Mouse (Mus musculus) midbrain, embryonic 11.5 days (tissue): ENCODE results near the gene Ica1. TPM values are rescaled to one million over a fixed set of nuclear protein-coding genes. Genes with fewer than 3 reads are reported as not detected.

Source experiments
- ATAC-seq: fragments of 200-750 bp; cut with Nextera tagmentation; 2 replicates; pipeline ENCODE4 v1.8.0; 2017; ENCODE audit warnings: moderate TSS enrichment, moderate library complexity; ENCODE audit not compliant: low FRiP score
- DNase-seq: peaks from one replicate; pipeline ENCODE4 v3.0.0; 2015; ENCODE audit warnings: low spot score; ENCODE audit errors: missing footprints
- H3K27ac ChIP-seq: fragments of 300-500 bp; sonication (generic); 2 replicates; pipeline ENCODE4 v1.5.1; 2014; ENCODE audit warnings: low read depth, low read length
- H3K27me3 ChIP-seq: fragments of 300-500 bp; sonication (generic); 2 replicates; pipeline ENCODE4 v1.6.1; 2014; ENCODE audit warnings: mild to moderate bottlenecking, low read length, moderate library complexity, mixed read lengths; ENCODE audit not compliant: control insufficient read depth, insufficient read depth
- H3K36me3 ChIP-seq: fragments of 300-500 bp; sonication (generic); 2 replicates; pipeline ENCODE4 v1.6.1; 2014; ENCODE audit warnings: mild to moderate bottlenecking, low read length, moderate library complexity, mixed read lengths; ENCODE audit not compliant: control insufficient read depth, insufficient read depth
- H3K4me1 ChIP-seq: fragments of 300-500 bp; sonication (generic); 2 replicates; pipeline ENCODE4 v1.6.1; 2014; ENCODE audit warnings: low read length; ENCODE audit not compliant: control insufficient read depth, insufficient read depth
- H3K4me2 ChIP-seq: fragments of 300-500 bp; sonication (generic); 2 replicates; pipeline ENCODE4 v1.6.1; 2014; ENCODE audit warnings: mild to moderate bottlenecking, moderate library complexity
- H3K4me3 ChIP-seq: fragments of 300-500 bp; sonication (generic); 2 replicates; pipeline ENCODE4 v1.5.1; 2014; ENCODE audit warnings: low read depth, low read length
- H3K9ac ChIP-seq: fragments of 300-500 bp; sonication (generic); 2 replicates; pipeline ENCODE4 v1.6.1; 2014; ENCODE audit warnings: low read length
- H3K9me3 ChIP-seq: fragments of 300-500 bp; sonication (generic); 2 replicates; pipeline ENCODE4 v1.6.1; 2016; ENCODE audit warnings: low read length; ENCODE audit not compliant: control insufficient read depth
- WGBS: fragments of 180-500 bp; shearing (Covaris S2); extraction: QIAGEN DNeasy Blood & Tissue Kit; methylation state at CpG from one replicate; pipeline ENCODE4 v1.1.7; 2014; 5-methylcytosine and 5-hydroxymethylcytosine counted together
- polyA plus RNA-seq: library from polyadenylated mRNA; unstranded; fragments of >200 nt; fragmentation: Nextera tagmentation; extraction: Ambion mirVana; gene quantifications from 2 replicates; pipeline ENCODE4 v1.2.1, GENCODE M21; 2014

The Ica1 gene
- polyA plus RNA-seq, 1 experiment from 2014 or later: 15.9 TPM

- WGBS: 66% methylated on average over 10 of the region's 10 CpGs
- Histone ChIP-seq H3K9ac (no peak overlapping the region), H3K9me3 (no peaks in the 10 kb centered on the region), H3K36me3 (no peaks in the 10 kb centered on the region), H3K4me2 (no peak overlapping the region), H3K27me3 (no peaks in the 10 kb centered on the region), H3K4me3 (no peak overlapping the region), H3K4me1 (no peaks in the 10 kb centered on the region), H3K27ac (no peak overlapping the region)
- no peak for DNase-seq
- ATAC-seq: no peak
These were observed 7.9 kb downstream of the Ica1 start for GRCm38 (mm10) chr6:8770341-8770740.

DNA sequence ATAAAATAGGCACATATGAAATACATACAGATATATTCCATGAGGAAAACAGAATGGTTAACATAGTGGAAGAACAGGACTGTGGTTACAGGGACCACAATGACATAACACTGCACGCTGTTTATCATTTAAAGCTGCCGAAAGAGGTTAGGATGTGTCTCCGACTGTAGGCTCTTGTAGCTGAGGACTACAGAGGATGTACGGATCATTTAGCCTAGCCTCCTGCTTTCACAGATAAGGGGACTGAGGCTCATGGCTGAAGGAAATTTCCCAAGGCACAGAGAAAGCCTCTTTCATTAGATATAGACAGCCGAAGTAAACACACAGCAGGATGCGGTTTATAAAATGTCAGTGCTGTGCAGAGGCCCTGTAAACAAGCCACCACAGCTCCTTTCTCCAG is 8.5 kb downstream of the Ica1 start:
- DNase-seq (no peak), ATAC-seq (no peak)
- Histone ChIP-seq H3K27ac (no peak overlapping the region), H3K4me1 (no peaks in the 10 kb centered on the region), H3K27me3 (no peaks in the 10 kb centered on the region), H3K4me2 (no peak overlapping the region), H3K36me3 (no peaks in the 10 kb centered on the region), H3K4me3 (no peak overlapping the region), H3K9me3 (no peaks in the 10 kb centered on the region), H3K9ac (no peak overlapping the region)
- WGBS: 76% methylated on average over 6 of the region's 6 CpGs

DNA sequence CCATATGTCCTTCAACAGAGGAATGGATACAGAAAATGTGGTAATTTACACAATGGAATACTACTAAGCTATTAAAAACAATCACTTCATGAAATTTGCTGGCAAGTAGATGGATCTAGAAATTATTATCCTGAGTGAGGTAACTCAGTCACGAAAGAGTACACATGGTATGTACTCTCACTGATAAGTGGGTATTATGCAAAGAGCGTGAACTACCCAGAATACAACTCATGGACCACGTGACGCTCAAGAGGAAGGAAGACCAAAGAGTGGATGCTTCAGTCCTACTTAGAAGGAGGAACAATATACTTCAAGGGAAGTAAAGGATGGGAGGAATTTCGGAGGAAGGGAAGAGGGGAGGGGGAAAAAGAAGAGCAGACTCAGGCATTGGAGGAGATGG is 11.6 kb downstream of the Ica1 start:
- no peaks in the 10 kb centered on the region for H3K4me1 ChIP-seq
- no peak overlapping the region for H3K9ac ChIP-seq
- no peak overlapping the region for H3K27ac ChIP-seq
- no peaks in the 10 kb centered on the region for H3K9me3 ChIP-seq
- no peaks in the 10 kb centered on the region for H3K27me3 ChIP-seq
- no peak overlapping the region for H3K4me3 ChIP-seq
- H3K36me3 ChIP-seq: no peaks in the 10 kb centered on the region
- H3K4me2 ChIP-seq: no peak overlapping the region
- no peak for ATAC-seq
- WGBS: 91% methylated on average over 5 of the region's 5 CpGs
- DNase-seq: no peak

DNA sequence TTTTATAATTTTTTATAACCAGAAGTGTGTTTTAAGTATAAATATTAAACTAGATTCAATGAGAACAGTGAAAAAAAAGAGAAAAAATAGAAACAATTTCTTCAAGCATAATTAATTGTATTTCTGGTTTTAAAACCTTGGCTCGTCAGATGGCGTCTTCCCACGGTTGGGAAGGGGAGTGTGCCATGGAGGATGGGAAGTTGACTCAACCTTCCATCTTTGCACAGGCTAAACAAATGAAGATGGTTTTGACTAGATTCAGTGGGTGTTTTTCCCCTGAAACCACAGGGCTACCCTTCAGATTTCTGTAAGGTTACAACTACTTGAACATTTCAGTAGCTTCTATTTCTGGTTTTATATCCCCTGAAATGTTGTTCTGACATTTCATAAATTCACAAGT is 12.5 kb downstream of the Ica1 start:
- Histone ChIP-seq H3K27me3 (no peaks in the 10 kb centered on the region), H3K9ac (no peak overlapping the region), H3K4me3 (no peak overlapping the region), H3K27ac (no peak overlapping the region), H3K4me1 (no peaks in the 10 kb centered on the region), H3K4me2 (no peak overlapping the region), H3K9me3 (no peaks in the 10 kb centered on the region), H3K36me3 (no peaks in the 10 kb centered on the region)
- 94% methylated on average over 3 of the region's 3 CpGs for WGBS
- DNase-seq (no peak), ATAC-seq (no peak)

- ATAC-seq: no peak
- Histone ChIP-seq H3K4me1 (no peaks in the 10 kb centered on the region), H3K36me3 (no peaks in the 10 kb centered on the region), H3K4me3 (no peak overlapping the region), H3K9ac (no peak overlapping the region), H3K4me2 (no peak overlapping the region), H3K27ac (no peak overlapping the region), H3K9me3 (no peaks in the 10 kb centered on the region), H3K27me3 (no peaks in the 10 kb centered on the region)
- DNase-seq: no peak
- 67% methylated on average over 1 of the region's 1 CpGs for WGBS
These were observed 13.2 kb downstream of the Ica1 start for GRCm38 (mm10) chr6:8765064-8765463.

GRCm38 (mm10) chr6:8760708-8761294 is 17.5 kb downstream of the Ica1 start:
- H3K4me2 ChIP-seq: no peak overlapping the region
- H3K4me1 ChIP-seq: no peaks in the 10 kb centered on the region
- no peak overlapping the region for H3K4me3 ChIP-seq
- H3K9me3 ChIP-seq: no peaks in the 10 kb centered on the region
- H3K27me3 ChIP-seq: no peaks in the 10 kb centered on the region
- H3K36me3 ChIP-seq: no peaks in the 10 kb centered on the region
- WGBS: 84% methylated on average over 5 of the region's 5 CpGs
- no peak overlapping the region for H3K9ac ChIP-seq
- no peak overlapping the region for H3K27ac ChIP-seq
- ATAC-seq (no peak), DNase-seq (no peak)

DNA sequence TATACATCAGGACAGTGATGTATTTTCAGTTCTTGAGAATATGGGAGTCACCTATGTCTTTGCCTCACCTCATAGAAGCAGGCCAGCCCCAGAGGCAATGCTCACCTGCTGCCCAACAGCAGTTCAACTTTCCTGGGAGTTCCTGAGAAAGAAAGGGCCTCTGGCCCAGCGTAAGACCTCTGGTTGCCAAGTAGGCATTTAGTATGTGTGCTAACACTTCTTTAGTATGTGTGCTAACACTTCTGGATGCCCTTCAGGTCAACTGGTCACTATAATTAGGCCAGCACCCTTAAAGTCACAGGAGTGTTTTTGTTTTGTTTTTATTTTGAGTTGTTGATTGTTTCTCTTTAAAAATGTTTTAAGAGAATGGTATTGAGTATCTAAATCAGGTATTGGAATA is 18.4 kb downstream of the Ica1 start:
- no peak for ATAC-seq
- WGBS: 88% methylated on average over 1 of the region's 1 CpGs

GRCm38 (mm10) chr6:8755760-8756276 is 22.5 kb downstream of the Ica1 start:
- ATAC-seq (no peak), DNase-seq (no peak)
- Histone ChIP-seq H3K36me3 (no peaks in the 10 kb centered on the region), H3K9ac (no peak overlapping the region), H3K27me3 (no peaks in the 10 kb centered on the region), H3K4me3 (no peak overlapping the region), H3K4me2 (no peak overlapping the region), H3K9me3 (no peaks in the 10 kb centered on the region), H3K27ac (no peak overlapping the region), H3K4me1 (no peaks in the 10 kb centered on the region)
- 82% methylated on average over 8 of the region's 8 CpGs for WGBS

More for the DNA sequence above, 18.4 kb downstream of the Ica1 start:
- Histone ChIP-seq H3K27ac (no peak overlapping the region), H3K9me3 (no peaks in the 10 kb centered on the region), H3K36me3 (no peaks in the 10 kb centered on the region), H3K9ac (no peak overlapping the region), H3K27me3 (no peaks in the 10 kb centered on the region), H3K4me1 (no peaks in the 10 kb centered on the region), H3K4me3 (no peak overlapping the region), H3K4me2 (no peak overlapping the region)
- no peak for DNase-seq

- Histone ChIP-seq H3K9me3 (no peaks in the 10 kb centered on the region), H3K4me1 (no peaks in the 10 kb centered on the region), H3K36me3 (no peaks in the 10 kb centered on the region), H3K4me2 (no peak overlapping the region), H3K4me3 (no peak overlapping the region), H3K27me3 (no peaks in the 10 kb centered on the region), H3K27ac (no peak overlapping the region), H3K9ac (no peak overlapping the region)
- 94% methylated on average over 5 of the region's 5 CpGs for WGBS
- no peak for DNase-seq
- no peak for ATAC-seq
These were observed 23.8 kb downstream of the Ica1 start for GRCm38 (mm10) chr6:8754486-8754885.
